Mouse (Mus musculus): Measurements from ENCODE around the gene Brd2. TPM values are rescaled to one million over a fixed set of nuclear protein-coding genes. Genes with fewer than 3 reads are reported as not detected.

Brd2 gene
- total RNA-seq, 1 experiment from 2014 or later: 714 TPM

- ATAC-seq (ENCODE audit: extremely low read depth, insufficient number of reproducible peaks, low FRiP score, poor library complexity, severe bottlenecking): peak; percentile 16; the same call in 1 of the 2 replicates
These were observed 23.5 kb downstream of the Brd2 start for GRCm38 (mm10) chr17:34098709-34099479.

DNA sequence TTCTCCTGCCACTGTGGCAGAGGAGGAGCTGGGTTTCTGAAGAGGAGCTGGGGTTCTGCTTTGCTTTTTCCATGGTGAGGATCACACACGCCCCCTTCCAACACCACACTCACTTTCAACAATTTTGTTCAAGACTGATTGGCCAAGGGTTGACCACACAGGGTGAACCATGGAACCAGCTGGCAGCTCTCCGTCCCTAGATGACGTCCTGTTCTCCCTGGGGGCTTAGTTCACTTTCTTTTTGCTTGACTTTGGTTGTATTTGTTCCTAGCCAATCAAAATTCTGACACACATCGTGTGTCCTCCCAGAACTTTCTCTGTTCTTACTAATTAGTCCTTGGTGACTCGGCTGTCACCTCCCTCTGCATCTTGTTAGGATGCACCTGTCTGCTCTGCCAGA lies 25.2 kb downstream of the Brd2 start:
- peak; percentile 27; the same call in 1 of the 2 replicates for ATAC-seq (ENCODE audit: extremely low read depth, insufficient number of reproducible peaks, low FRiP score, poor library complexity, severe bottlenecking)

- no peak for ATAC-seq (ENCODE audit: extremely low read depth, insufficient number of reproducible peaks, low FRiP score, poor library complexity, severe bottlenecking)
These were observed 25.9 kb downstream of the Brd2 start for GRCm38 (mm10) chr17:34096497-34097010.

DNA sequence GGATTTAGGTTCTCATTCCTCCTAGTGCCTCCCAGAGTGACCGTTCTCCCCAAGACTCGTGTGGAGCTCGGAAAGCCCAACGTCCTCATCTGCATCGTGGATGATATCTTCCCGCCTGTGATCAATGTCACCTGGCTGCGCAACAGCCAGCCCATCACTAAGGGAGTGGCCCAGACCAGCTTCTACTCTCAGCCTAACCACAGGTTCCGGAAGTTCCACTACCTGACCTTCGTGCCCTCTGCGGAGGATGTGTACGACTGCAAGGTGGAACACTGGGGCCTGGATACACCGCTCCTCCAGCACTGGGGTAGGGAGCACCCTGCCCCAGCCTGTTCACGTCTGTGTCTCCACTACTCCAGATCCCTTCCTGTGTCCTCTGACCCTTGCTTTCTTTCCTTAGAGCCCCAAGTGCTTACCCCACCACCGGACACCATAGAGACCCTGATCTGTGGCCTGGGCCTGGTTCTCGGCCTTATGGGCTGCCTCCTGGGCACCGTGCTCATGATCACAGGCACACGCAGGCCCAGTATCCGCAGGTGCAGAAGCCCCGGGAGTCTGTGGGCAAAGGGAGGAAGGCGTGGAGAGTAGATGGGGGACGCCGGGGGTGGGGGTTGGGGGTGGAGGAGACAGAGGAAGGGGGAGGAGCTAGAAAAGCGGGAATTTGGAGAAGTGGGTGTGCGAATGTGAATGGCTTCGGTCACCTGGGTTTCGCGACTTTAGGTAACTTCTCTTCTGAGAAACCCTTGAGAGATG lies 28.0 kb downstream of the Brd2 start:
- no peak for ATAC-seq (ENCODE audit: extremely low read depth, insufficient number of reproducible peaks, low FRiP score, poor library complexity, severe bottlenecking)

GRCm38 (mm10) chr17:34093199-34093874 lies 29.1 kb downstream of the Brd2 start:
- no peak for ATAC-seq (ENCODE audit: extremely low read depth, insufficient number of reproducible peaks, low FRiP score, poor library complexity, severe bottlenecking)

GRCm38 (mm10) chr17:34092197-34092875 lies 30.1 kb downstream of the Brd2 start, which contains the start of gene H2-Oa:
Gene H2-Oa, plus strand, starts transcription at chr17:34092340.
- ATAC-seq (ENCODE audit: extremely low read depth, insufficient number of reproducible peaks, low FRiP score, poor library complexity, severe bottlenecking): peak; percentile 53

- peak; percentile 57 for ATAC-seq (ENCODE audit: extremely low read depth, insufficient number of reproducible peaks, low FRiP score, poor library complexity, severe bottlenecking)
These were observed 31.5 kb downstream of the Brd2 start for GRCm38 (mm10) chr17:34090923-34091322.

- no peak for ATAC-seq (ENCODE audit: extremely low read depth, insufficient number of reproducible peaks, low FRiP score, poor library complexity, severe bottlenecking)
These were observed 34.3 kb downstream of the Brd2 start for GRCm38 (mm10) chr17:34088124-34088523.

- ATAC-seq (ENCODE audit: extremely low read depth, insufficient number of reproducible peaks, low FRiP score, poor library complexity, severe bottlenecking): no peak
These were observed 35.0 kb downstream of the Brd2 start for GRCm38 (mm10) chr17:34087386-34087785.

GRCm38 (mm10) chr17:34083104-34083503 lies 39.3 kb downstream of the Brd2 start:
- no peak for ATAC-seq (ENCODE audit: extremely low read depth, insufficient number of reproducible peaks, low FRiP score, poor library complexity, severe bottlenecking)

DNA sequence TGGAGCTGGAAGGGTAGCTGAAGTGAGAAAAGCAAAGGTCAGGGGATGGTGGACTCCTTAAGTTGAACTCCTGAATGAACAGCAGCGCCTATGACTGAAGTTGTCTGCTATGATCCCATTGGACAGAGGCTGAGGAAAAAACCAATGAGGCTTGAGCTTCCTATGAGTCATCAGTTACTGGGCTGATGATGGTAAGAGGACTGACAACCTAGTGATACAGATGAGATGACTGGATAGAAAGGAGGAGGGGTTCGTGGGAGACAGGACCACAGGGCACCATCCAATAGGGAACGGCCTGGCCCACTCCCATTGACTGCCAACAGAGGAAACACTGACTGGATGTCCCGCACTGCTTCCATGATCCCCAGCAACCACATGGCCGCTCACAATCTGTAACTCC lies 42.8 kb downstream of the Brd2 start:
- ATAC-seq (ENCODE audit: extremely low read depth, insufficient number of reproducible peaks, low FRiP score, poor library complexity, severe bottlenecking): peak; percentile 83

- ATAC-seq (ENCODE audit: extremely low read depth, insufficient number of reproducible peaks, low FRiP score, poor library complexity, severe bottlenecking): no peak
These were observed 43.4 kb downstream of the Brd2 start for GRCm38 (mm10) chr17:34079002-34079401.

GRCm38 (mm10) chr17:34078148-34078547 lies 44.3 kb downstream of the Brd2 start:
- ATAC-seq (ENCODE audit: extremely low read depth, insufficient number of reproducible peaks, low FRiP score, poor library complexity, severe bottlenecking): no peak

DNA sequence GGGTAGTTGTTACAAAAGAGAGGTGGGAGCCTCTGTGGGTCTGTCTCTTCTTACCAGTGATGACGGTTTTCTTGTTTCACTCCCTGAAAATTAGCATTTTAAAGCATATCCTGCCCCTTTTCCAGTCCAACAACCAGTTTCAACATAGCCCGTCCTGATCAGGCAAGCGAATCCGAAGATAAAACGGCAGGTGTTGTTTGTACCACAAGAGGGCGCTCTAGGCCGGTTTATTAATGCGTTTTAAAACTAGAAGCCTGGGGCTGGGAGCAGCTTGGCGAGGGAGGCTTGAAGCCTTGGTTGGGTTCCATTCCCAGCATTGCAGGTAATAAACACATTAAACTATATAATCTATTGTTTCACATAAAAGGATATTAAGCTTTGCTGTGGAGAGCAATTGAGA lies 44.9 kb downstream of the Brd2 start:
- ATAC-seq (ENCODE audit: extremely low read depth, insufficient number of reproducible peaks, low FRiP score, poor library complexity, severe bottlenecking): peak; percentile 62; the same call in 1 of the 2 replicates

- ATAC-seq (ENCODE audit: extremely low read depth, insufficient number of reproducible peaks, low FRiP score, poor library complexity, severe bottlenecking): 0 out of 2 replicates have a peak, but pooled peaks have one; percentile 28
These were observed 47.2 kb downstream of the Brd2 start for GRCm38 (mm10) chr17:34075271-34075670.

DNA sequence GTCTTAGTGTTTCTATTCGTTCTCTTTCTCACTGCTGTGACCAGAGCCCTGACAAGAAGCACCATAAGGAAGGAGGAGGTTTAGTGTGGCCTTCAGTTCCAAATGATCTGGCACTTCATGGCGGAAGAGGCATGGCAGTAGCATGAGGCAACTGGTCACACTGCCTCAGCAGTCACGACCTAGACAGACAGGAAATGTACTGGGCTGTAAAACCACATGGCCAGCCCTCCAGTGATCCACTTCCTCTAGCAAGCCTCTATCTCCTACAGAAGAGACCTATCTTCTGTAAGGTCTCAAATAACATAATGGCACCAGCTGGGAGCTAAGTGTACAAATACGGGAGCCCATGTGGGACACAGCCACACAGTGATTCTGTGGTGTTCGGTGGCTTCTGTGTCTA lies 50.3 kb downstream of the Brd2 start:
- peak; percentile 75 for ATAC-seq (ENCODE audit: extremely low read depth, insufficient number of reproducible peaks, low FRiP score, poor library complexity, severe bottlenecking)

DNA sequence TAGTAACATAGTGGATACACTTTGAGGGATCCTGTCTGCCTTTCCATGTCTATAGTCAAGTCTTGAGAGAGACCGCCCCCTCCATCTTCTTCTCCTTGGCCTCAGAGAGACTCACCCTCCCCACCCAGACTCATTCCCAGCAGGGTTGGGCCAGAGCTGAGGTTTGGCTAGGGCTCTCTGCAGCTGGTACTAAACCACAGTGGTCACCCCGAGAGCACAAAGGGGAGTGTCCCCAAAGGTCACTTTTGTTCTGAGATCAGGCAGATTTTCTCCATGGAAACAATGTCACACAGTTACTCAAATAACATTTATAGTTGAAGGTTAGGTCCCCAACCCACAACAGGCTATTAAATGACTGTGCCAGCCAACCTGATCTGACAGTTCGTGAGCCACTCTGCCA lies 53.6 kb downstream of the Brd2 start:
- ATAC-seq (ENCODE audit: extremely low read depth, insufficient number of reproducible peaks, low FRiP score, poor library complexity, severe bottlenecking): no peak
